Mouse (Mus musculus): Measurements from ENCODE around the gene Ctnnbip1. TPM values are rescaled to one million over a fixed set of nuclear protein-coding genes. Genes with fewer than 3 reads are reported as not detected.
A peak's percentile ranks its signal among the peaks of the same experiment; 100 is the strongest.

Gene Ctnnbip1
- total RNA-seq, 2 experiments from 2014 or later, result 35.3 to 35.9 TPM

GRCm38 (mm10) chr4:149498901-149499300 is 19.1 kb upstream of the Ctnnbip1 start:
- no peak for DNase-seq (ENCODE audit: extremely low spot score in 1 of 2, low spot score in 2 of 2)
- intact Hi-C loops (cut with DNase I), result no loop called here
- TF ChIP-seq CTCF (IDR thresholded peaks at IDR 0.05), result no peak
- Histone ChIP-seq H3K27ac (no peak overlapping the region), H3K4me3 (no peak overlapping the region)

- intact Hi-C loops (cut with DNase I), result loop anchor here (5.0 kb wide), 1 partner anchor 43 kb away; no protein-coding TSS in a partner anchor
- no peak for DNase-seq (ENCODE audit: extremely low spot score in 1 of 2, low spot score in 2 of 2)
- Histone ChIP-seq H3K4me3 (no peak overlapping the region), H3K27ac (no peak overlapping the region)
- no peak for TF ChIP-seq CTCF (IDR thresholded peaks at IDR 0.05)
These were observed 18.2 kb upstream of the Ctnnbip1 start for GRCm38 (mm10) chr4:149499790-149500189.

DNA sequence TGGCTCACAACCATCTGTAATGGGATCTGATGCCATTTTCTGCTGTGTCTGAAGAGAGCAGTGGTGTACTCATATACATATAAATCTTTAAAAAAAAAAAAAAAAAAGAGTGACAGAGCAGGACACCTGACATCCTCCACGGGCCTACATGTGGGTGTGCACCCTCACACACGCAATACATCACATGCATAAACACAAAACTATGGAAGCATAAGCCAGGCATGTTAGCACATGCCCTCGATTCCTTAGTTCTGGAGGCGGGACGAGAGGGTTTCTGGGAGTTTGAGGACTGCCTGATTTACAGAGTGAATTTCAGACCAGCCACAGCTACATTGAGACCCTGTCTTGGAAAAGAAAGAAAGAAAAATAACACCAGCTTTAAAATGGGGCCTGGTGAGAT is 13.7 kb upstream of the Ctnnbip1 start:
- intact Hi-C loops (cut with DNase I), result loop anchor here (5.0 kb wide), 1 partner anchor 38 kb away; no protein-coding TSS in a partner anchor
- no peak overlapping the region for H3K27ac ChIP-seq
- DNase-seq (ENCODE audit: extremely low spot score in 1 of 2, low spot score in 2 of 2), result no peak
- H3K4me3 ChIP-seq, result no peak overlapping the region
- TF ChIP-seq CTCF (IDR thresholded peaks at IDR 0.05), result no peak

DNA sequence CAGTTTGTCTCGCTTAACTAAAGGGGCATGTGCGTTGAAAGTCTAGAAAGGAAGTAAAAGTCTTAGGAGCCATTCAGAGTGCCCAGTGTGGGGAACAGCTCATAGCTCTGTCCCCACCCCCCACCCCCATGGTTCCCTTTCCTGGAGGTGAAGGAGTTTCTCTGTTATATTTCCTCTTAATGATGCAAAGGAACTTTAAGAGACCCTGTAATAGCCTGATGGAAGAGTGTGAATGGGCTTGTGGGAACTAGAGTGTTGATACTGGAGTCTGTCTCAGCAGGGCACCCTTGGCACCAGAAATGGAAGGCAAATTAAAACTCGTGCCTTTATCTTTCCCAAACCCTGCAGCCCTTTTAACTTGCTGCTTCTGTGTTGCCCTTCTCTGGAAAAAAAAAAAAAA is 13.2 kb upstream of the Ctnnbip1 start:
- DNase-seq (ENCODE audit: extremely low spot score in 1 of 2, low spot score in 2 of 2), result no peak
- H3K27ac ChIP-seq, result no peak overlapping the region
- TF ChIP-seq CTCF (IDR thresholded peaks at IDR 0.05), result no peak
- intact Hi-C loops (cut with DNase I), result loop anchor here (5.0 kb wide), 1 partner anchor 37 kb away; no protein-coding TSS in a partner anchor
- no peak overlapping the region for H3K4me3 ChIP-seq

GRCm38 (mm10) chr4:149505261-149505967 is 12.6 kb upstream of the Ctnnbip1 start:
- no peak for DNase-seq (ENCODE audit: extremely low spot score in 1 of 2, low spot score in 2 of 2)
- intact Hi-C loops (cut with DNase I), result no loop called here
- TF ChIP-seq CTCF (IDR thresholded peaks at IDR 0.05), result no peak
- Histone ChIP-seq H3K4me3 (no peak overlapping the region), H3K27ac (no peak overlapping the region)

DNA sequence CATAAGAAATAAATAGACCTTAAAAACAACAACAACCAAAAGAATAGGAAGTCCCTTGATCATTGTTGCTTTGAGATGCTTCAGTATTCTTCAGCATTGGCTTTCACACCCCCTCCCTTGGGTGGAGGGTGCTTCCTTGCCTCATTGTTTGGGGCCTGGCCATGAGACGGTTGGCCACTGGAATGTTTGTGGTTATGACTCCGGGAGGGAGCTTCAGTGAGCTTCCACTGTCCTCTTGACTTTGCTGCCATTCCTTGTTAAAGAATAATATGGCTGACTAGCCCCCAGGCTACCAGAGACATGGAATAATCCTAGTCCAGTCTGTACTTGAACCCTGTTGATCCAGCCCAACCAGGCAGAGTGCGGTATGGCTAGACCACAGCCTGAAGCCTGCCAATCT is 11.1 kb upstream of the Ctnnbip1 start:
- intact Hi-C loops (cut with DNase I), result no loop called here
- TF ChIP-seq CTCF (IDR thresholded peaks at IDR 0.05), result no peak

DNA sequence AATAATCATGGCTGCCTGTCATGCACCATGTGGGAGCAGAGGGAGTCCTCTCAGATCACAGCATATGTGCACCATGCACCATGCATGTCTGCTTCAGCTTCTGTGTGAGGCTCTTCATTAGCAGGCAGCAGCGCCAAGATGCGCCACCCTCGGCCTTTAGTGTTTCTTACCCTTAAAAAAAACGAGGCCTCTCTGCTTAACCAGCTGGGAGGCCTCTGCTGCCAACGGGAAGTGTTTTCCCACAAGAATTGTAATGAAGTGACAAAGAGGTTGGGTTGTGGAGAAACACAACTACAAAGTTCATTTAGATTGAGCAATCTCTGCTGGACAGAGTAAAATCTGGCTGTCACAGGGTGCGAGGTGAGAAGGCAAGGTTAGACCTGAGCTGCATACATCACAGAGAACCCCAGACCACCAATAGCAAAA is 6.8 kb upstream of the Ctnnbip1 start:
- intact Hi-C loops (cut with DNase I), result no loop called here
- Histone ChIP-seq H3K27ac (no peak overlapping the region), H3K4me3 (no peak overlapping the region)
- no peak for TF ChIP-seq CTCF (IDR thresholded peaks at IDR 0.05)
- DNase-seq (ENCODE audit: extremely low spot score in 1 of 2, low spot score in 2 of 2), result no peak

More for the DNA sequence above, 11.1 kb upstream of the Ctnnbip1 start:
- no peak for DNase-seq (ENCODE audit: extremely low spot score in 1 of 2, low spot score in 2 of 2)
- Histone ChIP-seq H3K27ac (no peak overlapping the region), H3K4me3 (no peak overlapping the region)

DNA sequence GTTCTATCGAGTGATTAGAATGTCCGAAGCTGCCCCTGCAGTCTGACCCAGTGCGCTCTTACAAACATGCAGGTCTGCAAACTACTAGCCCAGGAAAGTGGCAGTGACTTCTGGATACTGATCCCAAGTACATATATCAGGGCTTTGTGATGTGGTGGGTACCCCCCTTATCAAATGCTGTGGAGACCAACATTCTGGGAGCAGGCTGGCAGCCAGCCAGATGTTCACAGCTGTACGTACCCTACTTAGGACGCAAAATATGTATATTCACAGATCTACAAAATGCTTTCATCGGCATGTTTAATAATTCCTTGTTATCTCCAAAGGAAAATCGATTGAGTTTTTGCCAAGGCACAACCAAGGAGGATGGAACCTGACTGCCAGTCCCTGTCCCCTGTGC is 6.0 kb upstream of the Ctnnbip1 start:
- H3K4me3 ChIP-seq, result no peak overlapping the region
- no peak for TF ChIP-seq CTCF (IDR thresholded peaks at IDR 0.05)
- H3K27ac ChIP-seq, result no peak overlapping the region
- no peak for DNase-seq (ENCODE audit: extremely low spot score in 1 of 2, low spot score in 2 of 2)
- intact Hi-C loops (cut with DNase I), result no loop called here

- Histone ChIP-seq H3K27ac (no peak overlapping the region), H3K4me3 (no peak overlapping the region)
- intact Hi-C loops (cut with DNase I), result no loop called here
- TF ChIP-seq CTCF (IDR thresholded peaks at IDR 0.05), result no peak
- DNase-seq (ENCODE audit: extremely low spot score in 1 of 2, low spot score in 2 of 2), result no peak
These were observed 2.3 kb upstream of the Ctnnbip1 start for GRCm38 (mm10) chr4:149515706-149516105.

DNA sequence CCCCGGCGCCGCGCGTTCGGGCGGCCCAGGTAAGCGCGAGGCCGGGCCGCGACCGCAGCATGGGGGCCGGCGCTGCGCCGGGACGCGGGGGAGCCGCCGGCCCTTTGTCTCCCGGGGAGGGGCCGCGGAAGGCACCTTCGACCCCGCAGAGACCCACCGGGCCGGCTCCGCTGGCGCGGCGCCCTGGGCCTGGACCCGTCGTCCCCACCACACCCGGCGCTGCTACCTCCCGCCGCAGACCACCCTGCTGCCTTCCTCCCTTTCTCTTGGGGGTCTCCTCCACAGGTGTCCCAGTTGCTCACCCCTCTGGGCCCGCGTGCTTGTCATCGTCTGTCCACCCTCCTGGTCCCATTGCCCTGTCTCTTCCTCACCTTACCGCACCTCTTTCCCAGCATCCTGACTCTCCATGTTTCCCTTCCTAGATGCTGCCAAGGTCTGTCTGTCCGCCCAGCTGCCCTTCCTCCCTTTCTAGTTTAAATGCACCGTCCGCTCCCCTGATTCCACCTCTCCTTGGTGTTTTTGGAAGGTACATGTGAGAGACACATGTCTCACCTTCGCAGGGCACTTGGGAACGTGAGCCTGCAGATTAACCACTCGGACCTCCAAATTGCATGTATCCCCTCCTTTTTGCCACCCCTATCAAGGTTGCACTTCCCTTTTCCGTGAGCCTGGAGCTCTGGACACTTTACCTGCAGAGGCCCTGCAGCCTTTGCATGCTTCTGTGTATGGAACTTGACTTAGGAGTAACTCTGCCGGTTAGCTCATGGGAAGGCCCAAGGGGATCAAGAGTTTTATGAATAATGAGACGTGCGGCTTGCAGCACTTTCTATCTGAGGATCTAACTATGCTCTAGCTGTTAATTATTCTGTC is 550 bp downstream of the Ctnnbip1 start:
- peak overlapping the region; percentile 59 for H3K27ac ChIP-seq
- no peak for TF ChIP-seq CTCF (IDR thresholded peaks at IDR 0.05)
- intact Hi-C loops (cut with DNase I), result no loop called here
- peak in 1 of 2 experiments; percentile 28 for DNase-seq (ENCODE audit: extremely low spot score in 1 of 2, low spot score in 2 of 2)
- H3K4me3 ChIP-seq, result peak overlapping the region; percentile 80

DNA sequence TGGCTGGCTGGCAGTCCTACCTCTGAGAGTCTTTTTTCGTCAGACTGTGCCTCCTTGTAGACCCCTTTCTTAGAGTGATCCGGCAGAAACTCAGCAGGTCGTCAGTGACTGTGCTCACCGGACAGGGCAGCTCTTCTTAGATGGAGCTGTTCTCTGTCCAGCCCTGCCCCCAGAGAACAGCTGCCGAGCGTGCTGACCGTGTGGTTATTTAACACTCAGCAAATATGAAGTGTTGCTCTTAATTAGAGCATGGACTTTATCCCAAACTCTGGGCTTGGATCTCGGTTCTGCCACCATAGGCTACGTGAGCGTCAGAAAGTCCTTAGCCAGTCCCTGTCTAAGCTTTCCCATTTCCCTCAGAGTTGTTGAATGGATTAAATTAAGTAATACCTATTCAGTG is 3.2 kb downstream of the Ctnnbip1 start:
- no peak for DNase-seq (ENCODE audit: extremely low spot score in 1 of 2, low spot score in 2 of 2)
- no peak for TF ChIP-seq CTCF (IDR thresholded peaks at IDR 0.05)
- Histone ChIP-seq H3K4me3 (no peak overlapping the region), H3K27ac (no peak overlapping the region)
- intact Hi-C loops (cut with DNase I), result no loop called here

- intact Hi-C loops (cut with DNase I), result no loop called here
- no peak for TF ChIP-seq CTCF (IDR thresholded peaks at IDR 0.05)
- DNase-seq (ENCODE audit: extremely low spot score in 1 of 2, low spot score in 2 of 2), result no peak
These were observed 5.9 kb downstream of the Ctnnbip1 start for GRCm38 (mm10) chr4:149523961-149524360.

More at GRCm38 (mm10) chr4:149523961-149524360, 5.9 kb downstream of the Ctnnbip1 start:
- H3K27ac ChIP-seq, result no peak overlapping the region
- H3K4me3 ChIP-seq, result no peak overlapping the region

All from left cerebral cortex, adult 2 months (tissue).